Mouse (Mus musculus) c-Kit-positive CD71-positive TER-119-positive erythroid progenitor cells, embryonic 14.5 days (primary cell): ENCODE measurements around the gene Olfr311.

Experiments
- DNase-seq: peaks from one replicate; pipeline ENCODE4 v3.0.0-alpha.2; 2013; ENCODE audit warnings: low spot score

Olfr311 gene

DNA sequence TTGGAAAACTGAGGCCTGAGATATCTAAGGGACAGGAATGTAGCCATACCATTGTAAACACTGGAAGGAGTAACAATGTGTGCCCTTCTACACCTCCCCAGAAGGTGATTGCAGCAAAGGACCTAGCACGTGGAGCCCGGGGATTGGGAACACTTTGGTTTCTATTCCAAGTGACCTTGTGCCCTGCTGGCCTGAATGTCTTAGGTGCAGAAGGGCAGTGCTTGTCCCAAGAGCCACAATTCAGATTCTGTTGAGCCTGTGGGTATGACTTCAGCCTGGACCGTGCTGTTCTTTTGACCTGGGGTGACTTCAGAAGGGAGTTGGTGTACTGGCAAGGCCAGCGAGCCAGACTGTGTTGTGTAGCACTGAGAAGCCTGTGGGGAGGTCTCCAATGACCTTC, 31.9 kb downstream of the Olfr311 start:
- DNase-seq: no peak

DNA sequence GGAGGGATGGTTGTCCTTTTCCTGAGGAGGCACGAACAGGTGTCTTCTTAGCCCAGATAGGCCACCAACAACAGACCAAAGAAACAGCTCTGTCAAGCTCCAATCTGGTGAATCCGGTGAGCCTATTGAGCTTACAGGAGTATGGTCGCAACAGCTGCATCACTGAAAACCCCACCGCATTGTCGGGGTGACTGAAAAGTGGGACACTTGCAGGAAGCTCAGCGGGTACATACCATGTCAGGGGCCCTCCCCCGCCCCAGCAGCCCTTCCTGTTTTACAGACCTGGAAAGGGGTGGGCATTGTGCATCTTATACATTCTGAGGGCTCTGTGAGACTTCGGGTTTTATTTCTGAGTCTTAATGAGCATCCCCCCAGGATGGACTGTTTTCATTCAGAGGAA, 44.7 kb downstream of the Olfr311 start:
- DNase-seq: no peak

- no peak for DNase-seq
Measured at GRCm38 (mm10) chr11:58890511-58890910, 51.5 kb downstream of the Olfr311 start.
